ENCODE assay signal across 14 mouse cellular contexts in genomic region chr8:88664947-88665346, GRCm38 (mm10). TPM values are rescaled to one million over a fixed set of nuclear protein-coding genes. Genes with fewer than 3 reads are reported as not detected.
DNase-seq lines count a peak whose midpoint lies in the region; ATAC-seq and TF ChIP-seq lines count a peak whose summit lies in the region.
"Had no signal": no experiment of that assay in that cellular context is flagged by ENCODE, and none has a peak within 500 bp of the region (broad histone marks: within the 10 kb centered on the region; RNA-seq: fewer than 3 reads in every experiment).

No protein-coding gene starts in this region.

- no peak for TF ChIP-seq CTCF in E14TG2a.4 (conservative IDR thresholded peaks at IDR 0.05; ENCODE audit: low read length)
- no peak for TF ChIP-seq CTCF in kidney, adult 2 months (conservative IDR thresholded peaks at IDR 0.05; ENCODE audit: insufficient read depth, insufficient read length, low read depth, low read length)

- H3K27me3 ChIP-seq in kidney, embryonic 14.5 days (ENCODE audit: control insufficient read depth, insufficient read depth, low read length): no peaks in the 10 kb centered on the region
- peaks cover 35% of the 10 kb centered on the region for H3K27me3 ChIP-seq in E14TG2a.4 (ENCODE audit: insufficient read depth, low read length)
- H3K27me3 ChIP-seq in kidney, adult 2 months (replicated peaks; ENCODE audit: control insufficient read depth, insufficient read depth, low read length): no peaks in the 10 kb centered on the region
- H3K27me3 ChIP-seq in hindbrain, embryonic 12.5 days: no peaks in the 10 kb centered on the region
- H3K27me3 ChIP-seq: embryonic facial prominence, embryonic 15.5 days; liver, embryonic 15.5 days; stomach, embryonic 15.5 days had no signal

- H3K4me3 ChIP-seq in kidney, embryonic 14.5 days (ENCODE audit: low read length): no peak overlapping the region
- peak overlapping the region; percentile 46; the same call in 1 of the 2 replicates for H3K4me3 ChIP-seq in E14TG2a.4 (replicated peaks; ENCODE audit: low read length)
- peak overlapping the region; percentile 6; the same call in 1 of the 2 replicates for H3K4me3 ChIP-seq in kidney, adult 2 months (ENCODE audit: insufficient read depth, low read depth, low read length)
- H3K4me3 ChIP-seq in hindbrain, embryonic 12.5 days: no peak overlapping the region
- H3K4me3 ChIP-seq: embryonic facial prominence, embryonic 15.5 days; limb, embryonic 10.5 days; liver, embryonic 15.5 days; stomach, embryonic 15.5 days had no signal

- 85% methylated on average over 19 of the region's 19 CpGs for WGBS in kidney, embryonic 14.5 days
- 59% methylated on average over 19 of the region's 19 CpGs for WGBS in kidney, adult 2 months
- WGBS in hindbrain, embryonic 12.5 days: 87% methylated on average over 19 of the region's 19 CpGs

- no peaks in the 10 kb centered on the region for H3K9me3 ChIP-seq in kidney, embryonic 14.5 days (ENCODE audit: control insufficient read depth, low read length)
- H3K9me3 ChIP-seq in E14TG2a.4 (ENCODE audit: low read length): no peaks in the 10 kb centered on the region
- no peaks in the 10 kb centered on the region for H3K9me3 ChIP-seq in hindbrain, embryonic 12.5 days (replicated peaks)
- H3K9me3 ChIP-seq: embryonic facial prominence, embryonic 15.5 days; limb, embryonic 10.5 days; liver, embryonic 15.5 days; stomach, embryonic 15.5 days had no signal

- H3K4me2 ChIP-seq in kidney, embryonic 14.5 days (replicated peaks; ENCODE audit: low read depth, low read length): no peak overlapping the region
- H3K4me2 ChIP-seq in hindbrain, embryonic 12.5 days (replicated peaks): no peak overlapping the region
- H3K4me2 ChIP-seq: embryonic facial prominence, embryonic 15.5 days; liver, embryonic 15.5 days; stomach, embryonic 15.5 days had no signal

- DNase-seq in kidney, adult 11 months: peak; percentile 28
- peak; percentile 63 for DNase-seq in cerebellum, adult 11 months
- DNase-seq in kidney, adult 2 months: peak; percentile 75
- DNase-seq in neural tube, embryonic 10.5 days (ENCODE audit: extremely low spot score, low spot score): no peak
- no peak for DNase-seq in layer of hippocampus, adult 11-12 months (ENCODE audit: low spot score)
- DNase-seq: heart, adult 11 months; thymus, postnatal 4 days had no signal

- H3K36me3 ChIP-seq in kidney, embryonic 14.5 days (ENCODE audit: control insufficient read depth, insufficient read depth, low read length): no peaks in the 10 kb centered on the region
- no peaks in the 10 kb centered on the region for H3K36me3 ChIP-seq in E14TG2a.4 (ENCODE audit: insufficient read depth, low read length)
- H3K36me3 ChIP-seq in kidney, adult 2 months (ENCODE audit: control insufficient read depth, insufficient read depth, low read length): no peaks in the 10 kb centered on the region
- H3K36me3 ChIP-seq in hindbrain, embryonic 12.5 days: no peaks in the 10 kb centered on the region
- H3K36me3 ChIP-seq: embryonic facial prominence, embryonic 15.5 days; limb, embryonic 10.5 days; liver, embryonic 15.5 days; stomach, embryonic 15.5 days had no signal

- peaks cover 11% of the 10 kb centered on the region; the same call in 1 of the 2 replicates for H3K4me1 ChIP-seq in kidney, embryonic 14.5 days (ENCODE audit: control insufficient read depth, insufficient read depth, low read length)
- H3K4me1 ChIP-seq in E14TG2a.4 (replicated peaks; ENCODE audit: low read depth, low read length): peaks cover 17% of the 10 kb centered on the region
- H3K4me1 ChIP-seq in kidney, adult 2 months (ENCODE audit: control insufficient read depth, insufficient read depth, low read length): peaks cover 9% of the 10 kb centered on the region
- peaks cover 13% of the 10 kb centered on the region for H3K4me1 ChIP-seq in hindbrain, embryonic 12.5 days
- H3K4me1 ChIP-seq: liver, embryonic 15.5 days had no signal

- no peak overlapping the region for H3K27ac ChIP-seq in kidney, embryonic 14.5 days (ENCODE audit: low read depth, low read length)
- peak overlapping the region; percentile 75 for H3K27ac ChIP-seq in kidney, adult 2 months (ENCODE audit: insufficient read depth, low read depth, low read length)
- no peak overlapping the region for H3K27ac ChIP-seq in hindbrain, embryonic 12.5 days
- H3K27ac ChIP-seq: embryonic facial prominence, embryonic 15.5 days; limb, embryonic 10.5 days; liver, embryonic 15.5 days; stomach, embryonic 15.5 days had no signal

- ATAC-seq in kidney, embryonic 14.5 days (ENCODE audit: low FRiP score, low TSS enrichment): no peak
- no peak for ATAC-seq in hindbrain, embryonic 12.5 days (ENCODE audit: low FRiP score)

- no peak overlapping the region for H3K9ac ChIP-seq in kidney, embryonic 14.5 days (ENCODE audit: low read depth, low read length)
- no peak overlapping the region for H3K9ac ChIP-seq in hindbrain, embryonic 12.5 days
- H3K9ac ChIP-seq: embryonic facial prominence, embryonic 15.5 days; liver, embryonic 15.5 days; stomach, embryonic 15.5 days had no signal

- TF ChIP-seq POLR2A in kidney, adult 2 months (IDR thresholded peaks at IDR 0.05; ENCODE audit: low read depth, low read length): no peak

RNA-seq across cellular contexts. Expression of gene Nod2, which starts 17.8 kb away (rescaled TPM):
- polyA plus RNA-seq in kidney, embryonic 14.5 days (2014; fragmentation: Nextera tagmentation; extraction: Ambion mirVana): 0.11 and 0.15 TPM in 2 replicates
- 1.4 and 1.7 TPM in 2 replicates for polyA plus RNA-seq in kidney, adult 2 months (2012; rRNA removed)
- 0.13 and 0.25 TPM in 2 replicates for polyA plus RNA-seq in hindbrain, embryonic 12.5 days (2016; fragmentation: Nextera tagmentation; extraction: Ambion mirVana)

RNA-seq across cellular contexts. Expression of gene Snx20, which starts 29.0 kb away (rescaled TPM):
- 2.2 and 2.3 TPM in 2 replicates for polyA plus RNA-seq in kidney, embryonic 14.5 days (2014; fragmentation: Nextera tagmentation; extraction: Ambion mirVana)
- 1.8 and 2.0 TPM in 2 replicates for polyA plus RNA-seq in kidney, adult 2 months (2012; rRNA removed)
- 1.5 and 1.7 TPM in 2 replicates for polyA plus RNA-seq in hindbrain, embryonic 12.5 days (2016; fragmentation: Nextera tagmentation; extraction: Ambion mirVana)

RNA-seq across cellular contexts. Expression of gene Cyld, which starts 31.9 kb away (rescaled TPM):
- polyA plus RNA-seq in kidney, embryonic 14.5 days (2014; fragmentation: Nextera tagmentation; extraction: Ambion mirVana): 9.0 and 16.6 TPM in 2 replicates
- 8.4 and 10.0 TPM in 2 replicates for polyA plus RNA-seq in kidney, adult 2 months (2012; rRNA removed)
- polyA plus RNA-seq in hindbrain, embryonic 12.5 days (2016; fragmentation: Nextera tagmentation; extraction: Ambion mirVana): 18.3 and 19.3 TPM in 2 replicates

Comparison
In these comparisons a context has a peak if more than half of its experiments do, and no peak if none do; other contexts are left out.
1. H3K4me3 ChIP-seq: peak in E14TG2a.4 (single experiment) and kidney, adult 2 months (single experiment); none in kidney, embryonic 14.5 days (single experiment) and hindbrain, embryonic 12.5 days (single experiment).
2. DNase-seq: peak in kidney, adult 11 months (single experiment), cerebellum, adult 11 months (single experiment) and kidney, adult 2 months (single experiment); none in neural tube, embryonic 10.5 days (single experiment) and layer of hippocampus, adult 11-12 months (single experiment).